ENCODE assay signal across 8 mouse cellular contexts in genomic region chr17:35556812-35557211, GRCm38 (mm10).
A peak's percentile ranks its signal among the peaks of the same experiment; 100 is the strongest.
DNase-seq lines count a peak whose midpoint lies in the region.

No protein-coding gene starts in this region.

- DNase-seq in embryo, embryonic 10 days (ENCODE audit: low spot score): peak; percentile 71
- DNase-seq in embryo, embryonic 9.5 days (ENCODE audit: extremely low spot score): no peak
- peak; percentile 38 for DNase-seq in ovary, postnatal 36 days (ENCODE audit: low spot score)
- DNase-seq in ovary, adult 18-20 months (ENCODE audit: low spot score): no peak
- DNase-seq in c-Kit-positive CD71-positive TER-119-negative erythroid progenitor cells, embryonic 14.5 days (ENCODE audit: low read depth): peak; percentile 25
- DNase-seq in kidney, postnatal 36 days: peak; percentile 83 to 84
- peak; percentile 67 for DNase-seq in naive thymus-derived CD4-positive, alpha-beta T cell, adult 2 months (ENCODE audit: low read depth)
- DNase-seq in heart, adult 11 months: no peak

Comparison
In these comparisons a context has a peak if more than half of its experiments do, and no peak if none do; other contexts are left out.
1. DNase-seq: peak in embryo, embryonic 10 days (single experiment), ovary, postnatal 36 days (single experiment), c-Kit-positive CD71-positive TER-119-negative erythroid progenitor cells, embryonic 14.5 days (single experiment), kidney, postnatal 36 days (2 of 2) and naive thymus-derived CD4-positive, alpha-beta T cell, adult 2 months (single experiment); none in embryo, embryonic 9.5 days (single experiment), ovary, adult 18-20 months (single experiment) and heart, adult 11 months (single experiment).